Mouse (Mus musculus): ENCODE results near the gene Nfasc. TPM values are rescaled to one million over a fixed set of nuclear protein-coding genes. Genes with fewer than 3 reads are reported as not detected.

The Nfasc gene
- polyA plus RNA-seq, 1 experiment from 2014 or later, result 0.45 TPM

DNA sequence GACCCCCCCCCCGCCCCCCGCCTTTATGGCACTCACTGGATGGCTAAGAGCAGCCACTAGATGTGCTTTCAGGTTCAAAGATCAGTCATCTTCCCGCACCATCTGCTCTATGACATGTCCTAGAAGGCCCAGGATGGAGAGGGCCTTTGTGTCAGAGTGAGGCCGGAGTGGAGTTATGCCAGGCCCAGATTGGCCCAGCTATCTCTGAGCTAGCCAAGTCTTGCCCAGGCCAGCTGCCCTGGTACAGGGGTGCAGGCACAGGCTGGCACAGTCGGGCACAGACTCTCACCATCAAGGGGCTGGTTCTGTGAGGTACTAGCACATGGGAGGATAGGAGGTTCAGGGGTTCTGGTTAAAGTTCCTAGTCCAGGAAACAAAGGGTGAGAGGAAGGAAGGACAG, 203.9 kb downstream of the Nfasc start:
- Histone ChIP-seq H3K9me3 (ENCODE audit: low read length) (no peaks in the 10 kb centered on the region), H3K27ac (ENCODE audit: low read length) (no peak overlapping the region), H3K4me3 (ENCODE audit: low read length) (no peak overlapping the region), H3K27me3 (ENCODE audit: insufficient read depth, low read length) (peaks cover 33% of the 10 kb centered on the region), H3K36me3 (ENCODE audit: insufficient read depth, low read length) (no peaks in the 10 kb centered on the region), H3K9ac (replicated peaks; ENCODE audit: low read length) (no peak overlapping the region), H3K4me1 (ENCODE audit: insufficient read depth, low read length) (peaks cover 31% of the 10 kb centered on the region), H3K4me2 (replicated peaks; ENCODE audit: low read depth, low read length) (no peak overlapping the region)
- WGBS, result 84% methylated on average over 5 of the region's 5 CpGs
- ATAC-seq (ENCODE audit: low FRiP score, low TSS enrichment), result no peak

GRCm38 (mm10) chr1:132536416-132536815, 205.2 kb downstream of the Nfasc start:
- Histone ChIP-seq H3K9me3 (ENCODE audit: low read length) (no peaks in the 10 kb centered on the region), H3K9ac (replicated peaks; ENCODE audit: low read length) (no peak overlapping the region), H3K4me3 (ENCODE audit: low read length) (no peak overlapping the region), H3K27ac (ENCODE audit: low read length) (no peak overlapping the region), H3K4me1 (ENCODE audit: insufficient read depth, low read length) (peaks cover 18% of the 10 kb centered on the region), H3K4me2 (replicated peaks; ENCODE audit: low read depth, low read length) (no peak overlapping the region), H3K36me3 (ENCODE audit: insufficient read depth, low read length) (no peaks in the 10 kb centered on the region), H3K27me3 (ENCODE audit: insufficient read depth, low read length) (peaks cover 20% of the 10 kb centered on the region)
- no peak for ATAC-seq (ENCODE audit: low FRiP score, low TSS enrichment)
- WGBS, result 68% methylated on average over 3 of the region's 3 CpGs

DNA sequence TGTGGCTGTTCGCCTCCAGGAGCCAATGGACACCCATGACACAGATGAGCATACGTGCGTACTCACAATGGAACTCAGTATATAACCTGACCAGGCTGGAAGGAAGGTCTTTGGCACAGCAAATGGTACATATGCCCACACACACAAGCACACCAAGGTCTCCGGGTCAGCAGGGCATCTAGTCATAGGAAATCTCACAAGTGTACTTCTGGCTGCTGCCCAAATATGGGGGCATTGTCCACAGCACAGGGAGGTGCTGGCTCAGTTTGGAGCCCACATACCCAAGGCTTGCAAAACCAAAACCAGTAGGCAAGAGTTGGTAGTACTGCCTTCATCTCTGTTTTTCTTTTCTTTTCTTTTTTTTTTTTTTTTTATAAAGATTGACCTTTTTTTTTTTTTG, 206.1 kb downstream of the Nfasc start:
- H3K4me2 ChIP-seq (replicated peaks; ENCODE audit: low read depth, low read length), result no peak overlapping the region
- no peak overlapping the region for H3K4me3 ChIP-seq (ENCODE audit: low read length)
- no peaks in the 10 kb centered on the region for H3K9me3 ChIP-seq (ENCODE audit: low read length)
- no peak overlapping the region for H3K9ac ChIP-seq (replicated peaks; ENCODE audit: low read length)
- 94% methylated on average over 4 of the region's 4 CpGs for WGBS
- peaks cover 14% of the 10 kb centered on the region for H3K4me1 ChIP-seq (ENCODE audit: insufficient read depth, low read length)
- no peak for ATAC-seq (ENCODE audit: low FRiP score, low TSS enrichment)
- H3K27ac ChIP-seq (ENCODE audit: low read length), result no peak overlapping the region
- H3K27me3 ChIP-seq (ENCODE audit: insufficient read depth, low read length), result peaks cover 17% of the 10 kb centered on the region; the same call in 1 of the 2 replicates
- H3K36me3 ChIP-seq (ENCODE audit: insufficient read depth, low read length), result no peaks in the 10 kb centered on the region

- H3K27me3 ChIP-seq (ENCODE audit: insufficient read depth, low read length), result peaks cover 5% of the 10 kb centered on the region; the same call in 1 of the 2 replicates
- no peak overlapping the region for H3K4me3 ChIP-seq (ENCODE audit: low read length)
- peaks cover 15% of the 10 kb centered on the region for H3K4me1 ChIP-seq (ENCODE audit: insufficient read depth, low read length)
- no peak overlapping the region for H3K9ac ChIP-seq (replicated peaks; ENCODE audit: low read length)
- no peaks in the 10 kb centered on the region for H3K9me3 ChIP-seq (ENCODE audit: low read length)
- no peak overlapping the region for H3K27ac ChIP-seq (ENCODE audit: low read length)
- 2% methylated on average over 8 of the region's 8 CpGs for WGBS
- no peaks in the 10 kb centered on the region for H3K36me3 ChIP-seq (ENCODE audit: insufficient read depth, low read length)
- no peak for ATAC-seq (ENCODE audit: low FRiP score, low TSS enrichment)
- peak overlapping the region; percentile 16; the same call in 1 of the 2 replicates for H3K4me2 ChIP-seq (replicated peaks; ENCODE audit: low read depth, low read length)
Observed at GRCm38 (mm10) chr1:132533840-132534239, 207.8 kb downstream of the Nfasc start.

- Histone ChIP-seq H3K36me3 (ENCODE audit: insufficient read depth, low read length) (no peaks in the 10 kb centered on the region), H3K4me2 (replicated peaks; ENCODE audit: low read depth, low read length) (no peak overlapping the region), H3K4me3 (ENCODE audit: low read length) (no peak overlapping the region), H3K27ac (ENCODE audit: low read length) (no peak overlapping the region), H3K9me3 (ENCODE audit: low read length) (no peaks in the 10 kb centered on the region), H3K27me3 (ENCODE audit: insufficient read depth, low read length) (peaks cover 5% of the 10 kb centered on the region; the same call in 1 of the 2 replicates), H3K4me1 (ENCODE audit: insufficient read depth, low read length) (peaks cover 15% of the 10 kb centered on the region), H3K9ac (replicated peaks; ENCODE audit: low read length) (no peak overlapping the region)
- no peak for ATAC-seq (ENCODE audit: low FRiP score, low TSS enrichment)
- WGBS, result 56% methylated on average over 9 of the region's 9 CpGs
Observed at GRCm38 (mm10) chr1:132532521-132532920, 209.1 kb downstream of the Nfasc start.

GRCm38 (mm10) chr1:132530631-132531191, 210.9 kb downstream of the Nfasc start:
- no peak overlapping the region for H3K27ac ChIP-seq (ENCODE audit: low read length)
- H3K9me3 ChIP-seq (ENCODE audit: low read length), result no peaks in the 10 kb centered on the region
- H3K4me2 ChIP-seq (replicated peaks; ENCODE audit: low read depth, low read length), result no peak overlapping the region
- peaks cover 15% of the 10 kb centered on the region for H3K4me1 ChIP-seq (ENCODE audit: insufficient read depth, low read length)
- ATAC-seq (ENCODE audit: low FRiP score, low TSS enrichment), result no peak
- H3K36me3 ChIP-seq (ENCODE audit: insufficient read depth, low read length), result no peaks in the 10 kb centered on the region
- H3K9ac ChIP-seq (replicated peaks; ENCODE audit: low read length), result no peak overlapping the region
- 8% methylated on average over 5 of the region's 5 CpGs for WGBS
- H3K4me3 ChIP-seq (ENCODE audit: low read length), result no peak overlapping the region
- peaks cover 5% of the 10 kb centered on the region; the same call in 1 of the 2 replicates for H3K27me3 ChIP-seq (ENCODE audit: insufficient read depth, low read length)

- WGBS, result 87% methylated on average over 19 of the region's 19 CpGs
Observed at GRCm38 (mm10) chr1:132528647-132529334, 212.8 kb downstream of the Nfasc start.

DNA sequence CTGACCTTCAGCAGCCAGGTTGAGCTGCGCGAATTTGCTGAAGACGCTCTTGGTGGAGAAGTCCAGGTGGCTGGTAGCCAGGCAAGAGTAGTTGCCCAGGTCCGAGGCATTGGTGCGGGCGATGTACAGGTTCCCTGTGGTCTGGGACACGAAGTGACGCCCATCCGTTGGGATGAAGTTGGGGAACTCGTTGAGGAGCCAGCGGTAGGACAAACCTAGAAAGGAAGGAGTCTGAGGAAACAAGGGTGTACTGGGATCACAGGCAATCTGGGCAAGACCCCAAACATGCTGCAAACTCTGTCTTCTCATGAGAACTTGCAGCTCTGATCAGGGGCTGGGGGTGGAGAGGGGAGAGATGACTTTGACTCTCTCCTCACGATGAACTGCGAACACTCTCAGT, 213.5 kb downstream of the Nfasc start:
- Histone ChIP-seq H3K4me1 (ENCODE audit: insufficient read depth, low read length) (peaks cover 8% of the 10 kb centered on the region; the same call in 1 of the 2 replicates), H3K9me3 (ENCODE audit: low read length) (no peaks in the 10 kb centered on the region), H3K4me2 (replicated peaks; ENCODE audit: low read depth, low read length) (no peak overlapping the region), H3K27me3 (ENCODE audit: insufficient read depth, low read length) (no peaks in the 10 kb centered on the region), H3K27ac (ENCODE audit: low read length) (no peak overlapping the region), H3K4me3 (ENCODE audit: low read length) (no peak overlapping the region), H3K9ac (replicated peaks; ENCODE audit: low read length) (no peak overlapping the region), H3K36me3 (ENCODE audit: insufficient read depth, low read length) (no peaks in the 10 kb centered on the region)
- no peak for ATAC-seq (ENCODE audit: low FRiP score, low TSS enrichment)
- 93% methylated on average over 13 of the region's 13 CpGs for WGBS

More at GRCm38 (mm10) chr1:132528647-132529334, 212.8 kb downstream of the Nfasc start:
- H3K4me3 ChIP-seq (ENCODE audit: low read length), result no peak overlapping the region
- H3K27ac ChIP-seq (ENCODE audit: low read length), result no peak overlapping the region
- H3K4me1 ChIP-seq (ENCODE audit: insufficient read depth, low read length), result peaks cover 10% of the 10 kb centered on the region; the same call in 1 of the 2 replicates
- no peaks in the 10 kb centered on the region for H3K36me3 ChIP-seq (ENCODE audit: insufficient read depth, low read length)
- no peak overlapping the region for H3K9ac ChIP-seq (replicated peaks; ENCODE audit: low read length)
- H3K9me3 ChIP-seq (ENCODE audit: low read length), result no peaks in the 10 kb centered on the region
- no peak overlapping the region for H3K4me2 ChIP-seq (replicated peaks; ENCODE audit: low read depth, low read length)
- no peak for ATAC-seq (ENCODE audit: low FRiP score, low TSS enrichment)
- no peaks in the 10 kb centered on the region for H3K27me3 ChIP-seq (ENCODE audit: insufficient read depth, low read length)

- H3K4me3 ChIP-seq (ENCODE audit: low read length), result no peak overlapping the region
- H3K9ac ChIP-seq (replicated peaks; ENCODE audit: low read length), result no peak overlapping the region
- H3K9me3 ChIP-seq (ENCODE audit: low read length), result no peaks in the 10 kb centered on the region
- no peaks in the 10 kb centered on the region for H3K27me3 ChIP-seq (ENCODE audit: insufficient read depth, low read length)
- WGBS, result 5% methylated on average over 10 of the region's 10 CpGs
- H3K4me2 ChIP-seq (replicated peaks; ENCODE audit: low read depth, low read length), result 0 out of 2 replicates have a peak overlapping the region, but pooled peaks have one; percentile 9
- H3K36me3 ChIP-seq (ENCODE audit: insufficient read depth, low read length), result no peaks in the 10 kb centered on the region
- ATAC-seq (ENCODE audit: low FRiP score, low TSS enrichment), result no peak
- no peak overlapping the region for H3K27ac ChIP-seq (ENCODE audit: low read length)
- H3K4me1 ChIP-seq (ENCODE audit: insufficient read depth, low read length), result peaks cover 4% of the 10 kb centered on the region; the same call in 1 of the 2 replicates
Observed at GRCm38 (mm10) chr1:132525832-132526231, 215.8 kb downstream of the Nfasc start.

DNA sequence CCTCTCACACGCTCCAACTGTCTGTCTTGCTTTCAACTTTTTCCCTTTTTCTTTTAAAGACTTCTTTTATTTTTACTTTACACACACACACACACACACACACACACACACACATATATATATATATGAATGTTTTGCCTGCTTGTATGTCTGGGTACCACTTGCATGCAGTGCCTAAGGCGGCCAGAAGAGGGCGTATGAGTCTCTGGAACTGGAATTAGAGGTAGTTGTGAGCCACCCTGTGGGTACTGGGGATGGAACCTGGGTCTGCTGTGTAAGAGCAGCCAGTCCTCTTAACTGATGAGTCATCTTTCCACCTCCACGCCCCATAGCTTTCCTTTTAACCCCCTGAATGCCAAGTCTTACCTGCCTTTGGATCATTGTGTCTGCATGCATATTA, 217.7 kb downstream of the Nfasc start:
- Histone ChIP-seq H3K4me2 (replicated peaks; ENCODE audit: low read depth, low read length) (no peak overlapping the region), H3K27me3 (ENCODE audit: insufficient read depth, low read length) (no peaks in the 10 kb centered on the region), H3K36me3 (ENCODE audit: insufficient read depth, low read length) (no peaks in the 10 kb centered on the region), H3K4me3 (ENCODE audit: low read length) (no peak overlapping the region), H3K9ac (replicated peaks; ENCODE audit: low read length) (no peak overlapping the region), H3K4me1 (ENCODE audit: insufficient read depth, low read length) (no peaks in the 10 kb centered on the region), H3K27ac (ENCODE audit: low read length) (no peak overlapping the region), H3K9me3 (ENCODE audit: low read length) (no peaks in the 10 kb centered on the region)
- 36% methylated on average over 4 of the region's 4 CpGs for WGBS
- ATAC-seq (ENCODE audit: low FRiP score, low TSS enrichment), result no peak

All from kidney, embryonic 16.5 days (tissue).